Mouse (Mus musculus) B cell, adult 2 months (primary cell): ENCODE data around the gene Aff4.

Experiments
- DNase-seq, 2 experiments: peaks; one replicate each; pipeline ENCODE4 v3.0.0; 2022

Aff4 gene

DNA sequence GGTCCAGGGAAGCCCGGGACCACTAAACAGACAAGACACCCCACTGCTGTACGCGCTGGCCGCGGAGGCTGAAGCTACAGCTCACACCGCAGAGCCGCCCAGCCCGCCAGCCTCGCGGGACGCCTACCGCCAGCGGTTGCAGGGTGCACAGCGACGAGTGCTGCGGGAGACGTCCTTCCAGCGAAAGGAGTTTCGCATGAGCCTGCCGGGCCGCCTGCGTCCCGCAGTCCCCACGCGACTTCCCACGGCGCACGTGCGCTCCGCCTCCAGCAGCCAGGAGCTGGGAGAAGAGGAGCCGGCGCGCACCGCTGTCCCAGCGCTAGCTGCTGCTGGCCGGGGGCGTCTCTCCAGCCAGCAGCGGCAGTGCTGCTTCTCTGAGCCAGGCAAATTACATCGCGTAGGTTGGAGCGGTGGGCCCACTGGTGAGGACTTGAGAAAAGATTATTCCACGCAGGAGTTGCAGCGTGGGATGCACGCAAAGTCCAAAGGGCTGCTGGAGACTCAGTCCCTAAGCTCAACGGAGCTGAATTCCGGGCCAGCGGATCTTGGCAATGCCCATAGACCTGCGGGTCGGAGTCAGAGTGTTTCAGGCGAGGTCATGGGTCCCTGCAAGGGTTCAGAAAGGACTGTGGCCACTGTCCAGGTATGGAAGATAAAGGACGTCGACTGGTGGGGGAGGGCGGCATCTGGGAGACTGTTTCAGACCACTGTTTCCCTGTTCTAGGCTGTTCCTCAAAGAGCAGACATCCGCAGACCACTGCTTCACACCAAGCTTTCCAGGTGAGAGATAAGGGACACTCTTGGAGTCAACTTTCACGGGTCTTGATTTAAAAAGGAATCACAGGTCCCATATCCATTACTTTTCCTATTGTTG is 113.2 kb downstream of the Aff4 start:
- DNase-seq, result no peak

DNA sequence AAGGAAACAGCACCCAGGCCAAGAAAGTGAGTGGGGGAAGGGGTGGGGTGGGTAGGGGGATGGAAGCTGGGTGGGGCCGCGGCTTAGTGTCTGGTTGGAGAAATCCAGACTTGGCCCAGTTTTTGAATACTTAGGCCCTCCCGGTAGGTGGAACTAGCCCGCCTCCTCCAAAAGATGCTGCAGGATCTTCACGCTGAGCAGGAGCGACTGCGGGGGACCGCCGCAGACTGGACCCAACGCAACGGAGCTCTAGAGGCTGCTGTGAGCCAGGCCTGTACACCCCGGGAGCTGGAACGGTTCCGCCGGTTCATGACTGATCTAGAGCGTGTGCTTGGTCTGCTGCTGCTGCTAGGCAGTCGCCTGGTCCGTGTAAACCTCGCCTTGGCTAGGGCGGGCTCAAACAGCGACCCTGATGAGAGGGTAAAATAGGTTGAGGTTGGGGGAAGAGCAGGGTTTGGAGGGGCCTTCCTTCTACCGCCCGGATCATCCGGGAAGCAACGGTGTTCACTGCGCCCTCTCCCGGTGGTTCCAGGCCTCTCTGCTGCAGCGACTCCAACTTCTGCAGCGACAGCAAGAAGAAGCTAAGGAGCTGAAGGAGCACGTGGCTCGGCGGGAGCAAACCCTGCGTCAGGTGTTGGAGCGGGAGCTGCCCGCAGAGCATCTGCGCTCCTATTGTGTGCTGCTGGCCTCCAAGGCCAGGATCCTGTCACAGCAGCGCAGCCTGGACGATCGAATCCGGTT is 115.8 kb downstream of the Aff4 start:
- peak; percentile 33 to 36 for DNase-seq

DNA sequence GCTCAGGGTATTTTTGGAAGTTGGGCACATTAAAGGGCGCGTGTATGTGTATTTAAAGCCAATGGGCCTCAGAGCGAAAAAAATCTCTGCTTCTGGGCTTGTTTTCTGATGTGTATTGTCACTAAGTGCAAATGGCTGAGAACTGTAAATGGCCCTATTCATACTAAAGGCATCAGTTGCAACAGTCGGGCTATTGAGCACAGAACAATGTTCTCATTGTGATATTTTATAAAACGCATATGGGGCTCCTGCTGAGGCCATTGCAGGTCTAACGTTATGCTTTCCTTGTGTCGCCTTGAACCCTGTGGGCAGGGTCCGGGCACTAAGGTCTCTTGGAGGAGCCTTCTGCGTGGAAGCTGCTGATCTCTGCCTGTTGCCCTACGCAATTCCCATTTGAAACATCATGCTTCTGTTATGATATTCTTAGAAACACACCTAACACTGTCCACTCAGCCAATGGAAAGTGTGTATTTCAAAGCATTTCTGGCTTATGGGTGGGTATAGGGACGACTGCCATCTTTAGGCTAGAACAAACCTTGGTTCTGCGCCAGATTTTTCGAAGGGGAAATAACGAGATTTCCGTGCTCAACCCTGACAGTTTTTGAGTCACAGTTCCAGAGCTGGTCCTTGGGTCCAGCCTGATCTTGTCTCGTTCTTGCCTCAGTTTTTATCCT is 118.8 kb downstream of the Aff4 start:
- no peak for DNase-seq

DNA sequence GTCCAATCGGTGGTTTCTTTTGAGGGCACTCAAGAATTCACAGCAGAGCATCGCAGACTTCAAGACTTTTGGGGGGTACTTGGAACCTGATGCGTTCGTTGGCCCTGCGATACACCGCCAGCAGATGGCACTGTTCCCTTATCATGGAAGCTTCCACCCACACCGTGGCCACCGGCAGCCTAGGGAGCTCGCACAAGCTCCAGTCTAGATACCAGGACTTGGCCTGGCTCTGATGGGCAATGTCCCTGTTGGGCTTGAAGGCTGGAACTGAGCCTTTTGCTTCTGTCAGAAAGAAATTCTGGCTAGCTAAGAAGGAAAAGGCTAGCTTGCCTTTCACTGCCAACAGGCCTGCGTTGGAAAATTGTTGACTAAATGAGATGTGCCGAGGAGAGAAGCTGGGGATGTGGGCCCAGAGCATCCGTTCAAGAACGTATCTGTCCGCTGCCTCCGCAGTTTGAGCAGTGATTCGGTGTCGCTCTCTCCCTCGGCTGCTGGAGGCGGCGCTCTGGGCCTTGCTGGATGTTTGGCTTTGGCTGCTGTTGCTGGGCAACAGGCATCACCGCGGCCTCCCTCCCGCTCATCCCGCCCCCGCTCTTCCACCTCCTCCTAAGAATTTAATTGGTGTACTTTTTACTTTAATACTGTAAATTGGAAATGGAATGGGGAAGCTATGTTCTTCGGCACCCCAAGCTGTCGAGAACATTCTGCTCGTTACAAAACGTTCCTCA is 119.5 kb downstream of the Aff4 start, which contains the start of gene Gm9837:
Gene Gm9837, minus strand, starts transcription at position 512 of the 728 bp plus-strand sequence.
- peak; percentile 86 for DNase-seq
